Mouse (Mus musculus): Measurements from ENCODE around the gene Pdc. TPM values are rescaled to one million over a fixed set of nuclear protein-coding genes. Genes with fewer than 3 reads are reported as not detected.
"Not testable (repeated sequence)": the region's sequence is repeated elsewhere in the genome, so short reads cannot be mapped to it uniquely, and the experiment has no call there.

The Pdc gene
- polyA plus RNA-seq (2012; rRNA removed): not detected in 2 replicates

DNA sequence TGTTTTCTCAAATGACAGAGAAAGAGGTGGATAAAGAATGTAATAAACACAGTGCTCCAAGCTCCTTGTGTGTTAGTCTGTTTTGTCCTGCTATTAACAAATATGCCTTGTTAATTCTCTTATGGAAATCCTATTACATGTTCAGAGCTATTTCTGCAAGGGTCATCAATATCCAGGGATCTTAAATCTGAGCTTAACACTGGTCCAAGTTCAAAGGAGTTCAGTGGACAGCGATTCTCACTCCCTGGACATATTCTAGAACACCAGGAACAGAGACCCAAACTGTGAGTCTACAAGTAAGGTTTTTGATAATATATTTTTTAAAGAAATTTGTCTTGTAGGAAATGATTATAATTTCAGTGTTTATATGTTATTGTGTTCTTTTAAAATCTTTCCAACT is at the start of gene Pdc:
Pdc (plus strand) TSS at position 213 of the 400 bp plus-strand sequence.
- no peak for DNase-seq (ENCODE audit: low spot score)

DNA sequence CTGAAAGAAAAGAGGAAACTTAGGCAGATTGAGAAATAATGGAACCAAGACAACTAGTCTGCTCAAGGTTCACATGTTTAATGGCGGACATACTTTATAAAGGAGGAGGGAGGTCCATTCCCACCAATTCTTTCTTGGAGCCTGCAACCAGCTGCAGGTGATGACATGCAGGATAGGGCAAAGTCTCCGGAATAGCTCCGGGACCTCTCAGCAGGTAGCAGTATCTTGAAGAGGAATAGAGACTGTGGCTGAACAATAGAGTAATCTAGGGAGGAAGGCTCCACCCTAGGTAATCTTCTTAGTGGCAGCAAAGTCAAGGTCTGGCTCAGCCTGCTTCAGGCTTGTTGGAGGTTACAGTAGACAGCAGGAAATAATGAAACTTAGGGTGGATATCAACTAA is 25.2 kb upstream of the Pdc start:
- DNase-seq (ENCODE audit: low spot score): not testable (repeated sequence)

GRCm38 (mm10) chr1:150307599-150307998 is 11.6 kb upstream of the Pdc start:
- DNase-seq (ENCODE audit: low spot score): no peak

- no peak for DNase-seq (ENCODE audit: low spot score)
Measured at GRCm38 (mm10) chr1:150335111-150335510, 15.9 kb downstream of the Pdc start.

GRCm38 (mm10) chr1:150360864-150361263 is 41.6 kb downstream of the Pdc start:
- DNase-seq (ENCODE audit: low spot score): no peak

GRCm38 (mm10) chr1:150372895-150373294 is 53.7 kb downstream of the Pdc start:
- no peak for DNase-seq (ENCODE audit: low spot score)

GRCm38 (mm10) chr1:150374247-150374646 is 55.0 kb downstream of the Pdc start:
- no peak for DNase-seq (ENCODE audit: low spot score)

Other genes starting within 250 kb of the Pdc start
- gene Ptgs2, start 219.4 kb upstream of the Pdc start, polyA plus RNA-seq (2012; rRNA removed): 5.5 and 5.9 TPM in 2 replicates
- gene Tpr, start 73.4 kb downstream of the Pdc start, polyA plus RNA-seq (2012; rRNA removed): 71.5 and 90.4 TPM in 2 replicates
- gene Odr4, start 73.7 kb downstream of the Pdc start, polyA plus RNA-seq (2012; rRNA removed): 44.3 and 46.5 TPM in 2 replicates
- 0.66 and 1.3 TPM in 2 replicates for gene Prg4, start 146.7 kb downstream of the Pdc start, polyA plus RNA-seq (2012; rRNA removed)